Mouse (Mus musculus): Measurements from ENCODE around the gene Stoml3. TPM values are rescaled to one million over a fixed set of nuclear protein-coding genes. Genes with fewer than 3 reads are reported as not detected.

Gene Stoml3
- not detected for total RNA-seq (2022)

- DNase-seq (ENCODE audit: low spot score in 2 of 2) = no peak
Measured at GRCm38 (mm10) chr3:53488353-53488752, at the start of gene Stoml3. TSS of gene Stoml3 (plus strand) at chr3:53488653.

GRCm38 (mm10) chr3:53445540-53445939 is 42.9 kb upstream of the Stoml3 start:
- DNase-seq (ENCODE audit: low spot score in 2 of 2) = no peak

- no peak for DNase-seq (ENCODE audit: low spot score in 2 of 2)
Measured at GRCm38 (mm10) chr3:53446801-53447200, 41.7 kb upstream of the Stoml3 start.

GRCm38 (mm10) chr3:53448208-53448607 is 40.2 kb upstream of the Stoml3 start:
- DNase-seq (ENCODE audit: low spot score in 2 of 2) = no peak

GRCm38 (mm10) chr3:53450666-53451065 is 37.8 kb upstream of the Stoml3 start:
- no peak for DNase-seq (ENCODE audit: low spot score in 2 of 2)

- no peak for DNase-seq (ENCODE audit: low spot score in 2 of 2)
Measured at GRCm38 (mm10) chr3:53452351-53452750, 36.1 kb upstream of the Stoml3 start.

GRCm38 (mm10) chr3:53453346-53453745 is 35.1 kb upstream of the Stoml3 start:
- no peak for DNase-seq (ENCODE audit: low spot score in 2 of 2)

- DNase-seq (ENCODE audit: low spot score in 2 of 2) = no peak
Measured at GRCm38 (mm10) chr3:53454005-53454404, 34.4 kb upstream of the Stoml3 start.

GRCm38 (mm10) chr3:53454561-53454960 is 33.9 kb upstream of the Stoml3 start:
- DNase-seq (ENCODE audit: low spot score in 2 of 2) = no peak

- DNase-seq (ENCODE audit: low spot score in 2 of 2) = no peak
Measured at GRCm38 (mm10) chr3:53454984-53455383, 33.5 kb upstream of the Stoml3 start.

- no peak for DNase-seq (ENCODE audit: low spot score in 2 of 2)
Measured at GRCm38 (mm10) chr3:53457750-53458149, 30.7 kb upstream of the Stoml3 start.

GRCm38 (mm10) chr3:53460106-53460505 is 28.3 kb upstream of the Stoml3 start:
- DNase-seq (ENCODE audit: low spot score in 2 of 2) = no peak

- no peak for DNase-seq (ENCODE audit: low spot score in 2 of 2)
Measured at GRCm38 (mm10) chr3:53462701-53463045, 25.8 kb upstream of the Stoml3 start.

GRCm38 (mm10) chr3:53463046-53463764 is 25.2 kb upstream of the Stoml3 start, which contains the start of the genes Nhlrc3 and Proser1:
TSS of gene Nhlrc3 (minus strand) at chr3:53463332.
TSS of gene Proser1 (plus strand) at chr3:53463666.
- DNase-seq (ENCODE audit: low spot score in 2 of 2) = peak; percentile 92 to 96

- DNase-seq (ENCODE audit: low spot score in 2 of 2) = no peak
Measured at GRCm38 (mm10) chr3:53463765-53464114, 24.7 kb upstream of the Stoml3 start.

- DNase-seq (ENCODE audit: low spot score in 2 of 2) = no peak
Measured at GRCm38 (mm10) chr3:53464146-53464698, 24.2 kb upstream of the Stoml3 start.

GRCm38 (mm10) chr3:53465330-53465729 is 23.1 kb upstream of the Stoml3 start:
- no peak for DNase-seq (ENCODE audit: low spot score in 2 of 2)

GRCm38 (mm10) chr3:53466481-53466880 is 22.0 kb upstream of the Stoml3 start:
- no peak for DNase-seq (ENCODE audit: low spot score in 2 of 2)

- DNase-seq (ENCODE audit: low spot score in 2 of 2) = no peak
Measured at GRCm38 (mm10) chr3:53467356-53467755, 21.1 kb upstream of the Stoml3 start.

- no peak for DNase-seq (ENCODE audit: low spot score in 2 of 2)
Measured at GRCm38 (mm10) chr3:53469650-53470049, 18.8 kb upstream of the Stoml3 start.

GRCm38 (mm10) chr3:53472061-53472460 is 16.4 kb upstream of the Stoml3 start:
- no peak for DNase-seq (ENCODE audit: low spot score in 2 of 2)

- DNase-seq (ENCODE audit: low spot score in 2 of 2) = no peak
Measured at GRCm38 (mm10) chr3:53474179-53474578, 14.3 kb upstream of the Stoml3 start.

GRCm38 (mm10) chr3:53475889-53476288 is 12.6 kb upstream of the Stoml3 start:
- DNase-seq (ENCODE audit: low spot score in 2 of 2) = peak in 1 of 2 experiments; percentile 13

Measured in gastrocnemius, adult 8-10 months (tissue).